Mouse (Mus musculus): ENCODE measurements around the gene Ncf1.

The Ncf1 gene

DNA sequence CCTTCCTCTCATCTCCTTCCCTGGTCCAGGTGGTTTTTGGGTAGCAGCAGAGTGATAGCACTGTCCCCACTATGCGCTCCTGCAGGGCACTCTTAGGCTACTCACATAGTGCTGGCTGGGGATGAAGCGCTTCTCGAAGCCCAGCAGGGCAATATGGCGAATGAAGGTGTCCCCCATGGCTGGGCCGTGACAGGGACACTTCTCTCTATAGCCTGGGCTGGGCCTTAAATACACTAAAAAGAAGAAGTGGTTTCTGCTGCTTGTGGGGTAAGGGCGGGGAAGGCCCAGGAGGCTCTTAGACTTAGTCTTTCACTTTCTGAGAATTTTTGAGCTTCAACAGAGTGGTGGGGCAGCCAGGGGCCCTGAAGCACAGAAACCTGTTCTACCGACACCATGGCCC is at the start of gene Ncf1:
TSS of gene Ncf1 (minus strand) at position 235 of the 400 bp plus-strand sequence.
- no peak for DNase-seq

- DNase-seq, result no peak
Observed at GRCm38 (mm10) chr5:134277109-134277508, 47.7 kb upstream of the Ncf1 start.

GRCm38 (mm10) chr5:134275556-134275955 is 46.1 kb upstream of the Ncf1 start:
- DNase-seq, result peak; percentile 46 to 55

DNA sequence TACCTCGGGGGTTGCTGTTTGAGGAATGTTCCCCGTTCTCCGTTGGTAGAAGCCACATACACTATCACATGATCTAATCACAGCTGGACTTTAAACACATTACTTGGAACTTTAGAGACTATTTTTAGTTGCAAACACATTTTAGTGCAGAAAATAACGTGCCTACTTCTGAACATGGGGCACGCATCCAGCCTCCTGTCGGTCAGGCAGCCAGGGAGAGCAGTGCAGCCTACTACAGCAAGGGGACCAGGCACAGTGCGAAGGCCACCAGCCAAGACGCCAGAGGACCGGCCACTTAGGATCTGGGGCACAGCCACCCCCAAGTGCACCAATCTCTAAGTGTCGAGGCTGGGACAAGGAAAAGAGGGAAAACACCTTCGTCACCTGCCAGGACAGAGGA is 45.6 kb upstream of the Ncf1 start:
- peak; percentile 69 to 83 for DNase-seq

- DNase-seq, result peak; percentile 36 to 65
Observed at GRCm38 (mm10) chr5:134273761-134274160, 44.3 kb upstream of the Ncf1 start.

GRCm38 (mm10) chr5:134272761-134273160 is 43.3 kb upstream of the Ncf1 start:
- DNase-seq, result peak; percentile 51 to 79

DNA sequence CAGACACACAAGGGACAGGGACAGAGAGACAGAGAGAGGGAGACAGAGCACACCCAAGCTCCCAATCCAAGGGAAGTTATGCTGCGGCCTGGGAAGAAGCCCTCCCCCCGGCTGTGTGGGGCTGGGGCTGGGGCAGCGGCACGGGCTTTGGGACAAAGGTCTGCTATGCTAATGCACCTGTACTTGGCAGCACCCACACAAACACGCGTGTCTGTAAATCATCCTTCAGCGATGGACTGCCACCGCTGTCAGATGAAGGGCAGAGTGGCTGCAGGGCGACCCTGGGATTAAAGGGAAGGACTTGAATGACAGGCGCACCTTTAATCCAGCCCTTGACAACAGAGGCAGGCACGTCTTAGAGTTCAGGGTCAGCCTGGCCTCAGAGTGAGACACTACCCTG is 42.0 kb upstream of the Ncf1 start:
- peak; percentile 72 to 89 for DNase-seq

DNA sequence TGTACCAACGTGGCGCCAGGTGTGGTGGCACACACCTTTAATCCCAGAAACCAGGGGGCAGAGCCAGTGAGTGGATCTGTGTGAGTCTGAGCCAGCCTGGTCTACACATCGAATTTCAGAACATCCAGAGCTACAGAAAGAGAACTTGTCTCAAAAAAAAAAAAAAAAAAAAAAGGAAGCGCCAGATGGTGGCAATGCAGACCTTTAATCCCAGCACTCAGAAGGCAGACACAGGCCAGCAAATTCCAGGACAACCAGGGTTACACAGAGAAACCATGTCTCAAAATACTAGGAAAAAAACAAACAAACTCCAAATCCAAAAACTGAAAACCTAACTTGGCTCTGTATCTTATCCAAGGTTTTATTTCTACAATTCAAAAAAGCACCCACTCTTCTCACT is 41.1 kb upstream of the Ncf1 start:
- peak in 1 of 2 experiments; percentile 42 for DNase-seq

- DNase-seq, result peak in 1 of 2 experiments; percentile 51
Observed at GRCm38 (mm10) chr5:134269751-134270150, 40.3 kb upstream of the Ncf1 start.

DNA sequence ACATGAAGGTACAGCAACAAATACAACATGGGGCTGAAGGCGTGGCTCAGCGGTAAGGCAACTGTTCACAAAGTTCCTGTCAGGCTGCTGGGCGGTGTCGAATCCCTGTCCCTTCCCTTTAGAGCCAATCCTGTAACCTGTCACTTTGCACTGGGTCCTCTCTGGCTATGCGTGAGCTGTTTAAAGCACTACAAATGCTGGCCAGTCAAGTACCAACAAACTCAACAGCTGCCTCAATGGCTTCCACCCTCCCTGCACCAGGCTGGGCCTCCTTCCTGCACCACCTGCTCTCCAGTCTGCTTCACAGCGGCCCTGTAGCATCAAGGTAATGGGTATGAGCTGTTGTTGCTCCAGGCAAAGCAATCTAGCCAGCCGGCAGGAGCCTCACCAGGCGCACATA is 39.3 kb upstream of the Ncf1 start:
- DNase-seq, result no peak

DNA sequence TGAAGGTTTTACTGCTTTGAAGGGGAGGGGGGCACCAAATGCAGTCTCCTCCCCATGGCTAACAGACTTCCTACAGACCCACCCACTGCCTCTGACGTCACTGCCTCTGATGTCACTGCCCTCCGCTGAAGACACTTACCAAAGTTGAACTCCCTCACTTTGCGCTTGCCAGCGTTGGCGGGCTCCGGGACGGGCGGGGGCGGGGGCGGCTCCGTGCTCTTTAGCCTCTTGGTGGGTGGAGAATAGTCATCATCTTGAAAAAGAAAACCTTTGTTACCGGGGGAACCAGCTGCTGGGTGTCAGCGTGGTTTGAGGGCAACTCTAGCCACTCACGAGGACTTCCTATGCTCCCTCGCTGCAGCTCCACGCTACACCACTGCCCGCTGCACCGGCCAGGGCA is 37.0 kb upstream of the Ncf1 start:
- DNase-seq, result peak; percentile 40 to 65

DNA sequence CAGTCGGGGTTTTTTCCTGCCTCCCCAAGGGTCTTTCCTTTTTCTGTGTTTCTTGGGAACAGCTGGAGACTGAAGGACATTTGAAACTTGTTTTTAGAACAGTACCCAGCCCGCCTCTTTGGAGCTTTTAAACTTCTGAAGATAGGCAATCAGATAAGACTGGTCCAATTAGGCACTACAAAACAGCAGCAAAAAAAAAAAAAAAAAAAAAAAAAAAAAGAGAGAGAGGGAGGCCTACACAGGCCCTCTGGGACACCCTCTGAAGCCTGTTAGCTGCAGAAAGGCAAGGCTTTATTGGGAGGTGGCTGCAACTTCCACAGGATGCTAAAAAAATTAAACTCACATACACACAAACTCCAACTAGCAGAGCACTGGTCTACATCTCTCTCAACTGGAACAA is 36.5 kb upstream of the Ncf1 start:
- no peak for DNase-seq

GRCm38 (mm10) chr5:134260001-134260636 is 30.7 kb upstream of the Ncf1 start:
- DNase-seq, result no peak

- no peak for DNase-seq
Observed at GRCm38 (mm10) chr5:134258934-134259333, 29.5 kb upstream of the Ncf1 start.

- no peak for DNase-seq
Observed at GRCm38 (mm10) chr5:134258395-134258794, 29.0 kb upstream of the Ncf1 start.

GRCm38 (mm10) chr5:134257349-134258031 is 28.1 kb upstream of the Ncf1 start:
- DNase-seq, result no peak

GRCm38 (mm10) chr5:134255294-134255693 is 25.9 kb upstream of the Ncf1 start:
- DNase-seq, result peak in 1 of 2 experiments; percentile 27

DNA sequence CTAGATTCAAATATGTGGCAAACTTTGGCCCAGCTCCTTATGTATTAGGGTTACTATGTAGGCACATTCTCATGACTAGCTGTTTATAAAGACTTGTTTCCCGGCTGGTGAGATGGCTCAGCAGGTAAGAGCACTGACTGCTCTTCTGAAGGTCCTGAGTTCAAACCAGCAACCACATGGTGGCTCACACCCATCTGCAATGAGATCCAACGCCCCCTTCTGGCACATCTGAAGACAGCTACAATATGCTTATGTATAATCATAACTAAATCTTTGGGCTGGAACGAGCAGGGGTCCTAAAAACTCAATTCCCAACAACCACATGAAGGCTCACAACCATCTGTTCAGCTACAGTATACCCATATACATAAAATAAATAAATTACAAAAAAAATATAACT is 24.4 kb upstream of the Ncf1 start:
- DNase-seq, result peak in 1 of 2 experiments; percentile 26

DNA sequence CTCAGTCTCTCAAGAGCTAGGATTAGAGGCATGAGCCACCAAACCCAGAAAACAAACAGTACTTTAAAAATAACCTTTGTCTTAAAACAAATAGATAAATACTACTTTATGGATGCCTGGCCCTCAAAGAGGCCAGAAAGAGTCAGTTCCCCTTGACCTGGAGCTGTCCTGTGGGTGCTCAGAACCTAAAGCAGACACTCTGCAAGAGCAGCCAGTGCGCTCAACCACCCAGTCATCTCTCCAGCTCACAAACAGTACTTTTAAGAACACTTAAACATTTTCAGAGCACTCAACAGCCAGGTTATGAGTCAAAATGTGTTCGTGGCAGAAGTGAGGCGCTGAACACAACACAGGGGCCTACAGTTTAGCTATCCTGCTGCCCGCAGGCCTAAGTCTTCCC is 21.7 kb upstream of the Ncf1 start:
- no peak for DNase-seq

DNA sequence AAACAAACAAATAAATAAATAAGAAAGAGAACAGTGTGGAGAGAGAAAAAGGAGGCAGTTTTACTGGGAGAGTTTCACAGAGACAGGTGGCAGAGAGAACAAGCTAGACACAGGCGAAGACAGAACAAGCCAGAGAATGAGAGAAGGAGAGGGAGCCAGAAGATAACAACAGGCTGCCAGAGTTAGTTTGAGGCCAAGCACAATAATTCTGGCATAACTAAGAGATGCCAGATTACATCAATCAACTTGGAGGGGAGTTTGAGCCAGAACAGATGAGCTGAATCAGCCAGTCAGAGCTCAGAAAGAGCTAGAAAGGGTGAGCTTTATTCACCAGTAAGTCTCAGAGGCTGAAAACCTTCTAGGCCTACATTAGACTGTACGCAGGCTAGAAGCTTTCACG is 21.2 kb upstream of the Ncf1 start:
- DNase-seq, result no peak

DNA sequence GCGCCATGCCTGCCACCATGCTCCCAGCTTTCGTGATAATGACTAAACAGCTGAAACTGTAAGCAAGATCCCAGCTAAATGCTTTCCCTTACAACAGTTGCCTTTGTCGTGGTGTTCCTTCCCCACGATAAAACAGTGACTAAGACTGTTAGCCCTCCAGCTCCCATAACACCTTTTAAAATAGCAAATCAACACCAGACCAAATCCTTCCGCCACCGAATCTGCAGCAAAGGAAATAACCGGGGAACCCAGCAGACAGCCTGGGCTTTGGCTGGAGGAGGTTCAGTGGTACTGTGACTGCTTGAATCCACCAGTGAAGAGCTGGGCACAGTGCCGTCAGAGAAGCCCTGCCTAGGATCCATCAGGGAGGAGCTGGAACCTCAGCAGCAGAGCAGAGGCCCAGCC is 19.8 kb upstream of the Ncf1 start:
- DNase-seq, result no peak

DNA sequence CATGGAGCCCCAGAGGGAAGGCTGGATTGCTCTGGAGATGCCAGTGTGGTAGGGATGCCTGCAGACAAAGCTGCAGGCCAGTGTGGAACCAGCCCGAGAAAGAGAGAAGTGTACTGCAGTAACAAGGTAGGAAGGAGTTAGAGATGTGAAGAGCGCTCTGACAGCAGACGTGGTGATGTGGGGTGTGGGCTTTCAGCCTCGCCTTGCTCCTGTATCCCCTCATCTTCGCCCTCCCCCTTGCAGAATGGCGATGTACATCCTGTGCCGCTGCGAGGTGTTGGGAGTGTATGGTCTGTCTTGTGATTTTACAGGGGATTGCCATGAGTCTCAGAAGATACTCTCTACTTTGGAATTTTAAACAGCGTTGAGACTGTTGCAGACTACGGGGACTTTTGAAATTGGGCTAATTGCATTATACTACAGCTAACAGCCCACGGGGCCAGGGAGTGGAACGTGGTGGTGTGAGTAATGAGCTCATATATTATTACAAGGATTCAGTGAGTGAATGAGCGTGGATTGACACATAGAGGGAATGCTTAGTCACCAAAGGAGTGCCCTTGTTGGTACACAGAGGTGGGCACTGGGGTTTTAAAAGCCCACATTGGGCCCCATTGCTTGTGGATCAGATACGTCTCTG is 19.3 kb upstream of the Ncf1 start:
- no peak for DNase-seq

- DNase-seq, result no peak
Observed at GRCm38 (mm10) chr5:134246146-134246545, 16.7 kb upstream of the Ncf1 start.

DNA sequence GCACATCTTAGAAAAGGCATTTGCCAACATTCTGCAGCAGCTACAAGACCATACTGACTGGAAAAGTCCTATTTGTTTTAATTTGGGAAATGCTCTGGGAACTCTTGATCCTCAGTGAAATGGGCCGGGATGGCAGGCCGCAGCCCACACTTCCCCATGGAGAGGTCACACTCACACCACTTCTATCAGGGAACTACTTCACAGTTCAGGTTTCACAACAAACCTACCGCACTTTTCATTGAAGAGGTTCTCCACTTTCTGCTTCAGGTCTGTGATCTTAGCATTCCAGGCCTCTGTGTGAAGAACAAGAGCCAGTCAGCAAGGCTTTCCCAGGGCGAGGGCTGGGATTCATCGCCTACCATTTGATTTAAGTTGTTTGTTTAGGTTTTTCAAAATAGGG is 15.5 kb upstream of the Ncf1 start:
- no peak for DNase-seq

Measured in kidney, postnatal 25 days (tissue).